Mouse (Mus musculus): ENCODE measurements around the gene Uvrag.
"Not testable (repeated sequence)": the region's sequence is repeated elsewhere in the genome, so short reads cannot be mapped to it uniquely, and the experiment has no call there.

Uvrag gene

DNA sequence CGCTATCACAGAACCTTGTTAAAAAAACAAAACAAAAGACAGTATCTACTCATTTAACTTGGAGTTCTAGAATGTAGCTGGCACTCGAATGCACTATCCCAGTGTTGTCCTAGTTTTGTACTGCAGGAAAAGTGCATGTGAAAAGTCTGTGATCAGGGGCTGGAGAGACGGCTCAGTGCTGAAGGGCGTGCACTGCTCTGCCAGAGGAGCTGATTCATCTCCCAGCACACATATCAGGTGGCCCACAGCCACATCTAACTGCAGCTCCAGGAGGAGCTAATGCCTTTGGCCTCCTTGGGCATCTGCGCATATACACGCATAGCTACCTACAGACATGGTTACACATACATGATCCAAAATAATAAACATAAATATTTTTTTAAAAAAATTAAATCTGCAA is 159.5 kb downstream of the Uvrag start:
- DNase-seq (ENCODE audit: low read depth, low spot score): no peak

DNA sequence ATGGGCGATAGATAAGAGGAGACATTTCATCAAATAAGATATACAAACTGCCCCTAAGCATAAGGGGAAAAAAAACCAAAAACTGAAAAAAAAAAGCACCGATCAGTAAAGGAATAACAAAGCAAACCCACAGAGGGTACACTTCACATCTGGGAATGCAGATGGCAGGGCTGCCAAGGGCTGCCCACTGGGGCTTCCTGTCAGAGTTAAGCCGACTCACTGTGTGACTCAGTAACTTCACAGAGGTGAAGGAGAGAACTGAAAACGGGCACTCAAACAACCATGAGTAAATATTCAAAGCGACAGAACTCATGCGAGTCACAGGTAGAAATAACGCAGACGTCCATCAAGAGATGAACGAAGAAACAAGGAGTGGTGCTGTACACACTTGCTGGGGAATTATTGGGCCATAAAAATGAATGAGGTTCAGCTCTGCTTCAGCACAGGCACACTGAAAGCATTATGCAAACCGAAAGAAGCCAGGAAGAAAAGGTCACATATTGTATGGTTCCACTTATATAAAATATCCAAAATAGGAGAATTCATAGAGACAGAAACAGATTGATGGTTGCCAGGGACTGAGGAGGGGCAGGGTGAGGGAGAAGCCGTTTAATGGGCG is 164.0 kb downstream of the Uvrag start:
- DNase-seq (ENCODE audit: low read depth, low spot score): no peak

DNA sequence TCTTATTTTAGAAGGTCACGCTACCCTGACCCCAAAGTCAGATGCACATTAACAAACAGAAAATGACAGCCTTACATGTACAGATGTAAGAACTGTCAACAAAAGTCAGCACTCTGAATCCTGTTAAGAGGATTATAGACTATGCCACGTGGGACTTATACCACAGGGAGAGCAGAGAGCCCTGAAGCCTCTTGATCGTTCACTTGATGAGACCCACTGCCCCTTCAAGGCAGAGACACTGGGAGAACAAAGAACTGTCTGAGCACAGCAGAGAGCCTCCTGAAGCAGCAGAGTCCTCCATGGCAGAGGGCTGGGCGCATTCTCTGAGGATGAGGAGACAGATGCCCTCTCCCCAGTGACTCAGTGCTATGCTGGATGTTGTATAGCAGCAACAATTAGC is 166.4 kb downstream of the Uvrag start:
- no peak for DNase-seq (ENCODE audit: low read depth, low spot score)

DNA sequence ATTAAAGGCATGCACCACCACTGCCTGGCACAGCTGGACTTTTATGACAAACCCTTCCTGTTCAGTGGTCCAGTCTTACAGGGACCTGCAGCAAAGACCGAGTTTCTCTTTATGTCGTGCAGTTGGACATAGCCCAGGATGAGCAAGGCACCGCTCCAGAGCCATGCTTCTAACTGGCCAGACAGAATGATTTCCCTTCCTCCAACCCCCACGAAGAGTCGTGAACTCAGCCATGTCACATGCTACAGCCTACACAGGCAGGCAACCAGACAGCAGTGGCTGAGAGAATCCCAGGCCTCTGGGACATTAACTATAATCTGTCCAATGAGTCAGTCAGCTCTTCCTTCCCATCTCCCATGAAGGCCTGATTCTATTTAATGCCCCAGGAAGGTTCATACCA is 170.2 kb downstream of the Uvrag start:
- no peak for DNase-seq (ENCODE audit: low read depth, low spot score)

DNA sequence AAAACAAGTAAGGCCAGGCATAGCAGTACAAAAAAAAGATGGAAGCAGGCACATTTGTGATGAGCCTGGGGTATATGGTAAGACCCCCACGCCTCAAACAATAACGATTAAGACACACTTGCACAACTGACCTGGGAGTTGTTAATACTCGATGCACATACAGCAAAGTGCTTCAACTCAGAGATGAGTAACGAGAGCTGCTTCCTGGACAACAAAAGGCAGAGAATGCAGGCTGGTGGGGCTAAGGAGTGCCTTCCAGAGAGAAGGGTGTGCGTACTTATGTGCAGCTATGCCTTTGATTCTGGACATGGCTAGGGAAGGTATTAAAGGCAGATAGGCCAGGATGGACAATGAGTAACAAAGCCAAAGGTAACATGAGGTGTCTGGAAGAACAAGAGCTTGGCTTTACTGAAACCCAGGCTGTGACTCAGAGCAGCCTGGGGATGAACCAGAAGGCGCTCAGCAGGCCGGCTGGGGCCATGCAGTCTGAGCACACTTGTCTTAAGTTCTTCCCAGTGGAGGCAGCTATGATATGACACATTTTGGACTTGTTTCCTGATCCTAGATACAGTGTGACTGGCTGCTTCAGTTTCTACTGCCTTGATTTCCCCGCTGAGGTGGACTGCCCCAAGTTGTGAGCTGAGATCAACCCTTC is 172.1 kb downstream of the Uvrag start:
- DNase-seq (ENCODE audit: low read depth, low spot score): no peak

DNA sequence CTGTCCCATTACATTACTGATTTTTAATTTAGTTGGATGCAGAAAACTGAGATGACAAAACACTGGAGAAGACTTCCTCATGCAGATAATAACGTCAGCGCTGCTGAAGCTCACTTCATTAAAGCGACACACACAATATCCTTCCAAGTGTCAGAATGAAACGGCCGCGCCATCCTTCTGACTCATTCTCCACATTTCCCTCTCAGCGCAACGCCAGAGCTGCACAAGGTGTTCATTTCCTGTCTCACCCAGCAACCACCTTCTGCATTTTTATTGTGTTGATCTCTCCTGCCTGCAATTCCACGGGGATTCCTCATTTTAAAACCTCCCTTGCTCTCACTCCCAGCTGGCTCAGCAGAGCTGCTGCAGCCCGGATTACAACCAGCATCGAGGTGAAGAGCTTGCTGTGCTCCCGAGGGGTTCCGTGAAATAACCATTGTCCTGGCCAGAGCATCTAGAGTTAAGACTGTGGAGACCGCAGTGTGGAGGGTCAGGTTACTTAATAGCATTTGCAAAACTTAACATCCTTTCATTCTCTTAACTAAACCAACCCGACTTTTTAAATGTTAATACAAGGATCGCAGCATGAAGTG is 172.8 kb downstream of the Uvrag start:
- DNase-seq (ENCODE audit: low read depth, low spot score): no peak

DNA sequence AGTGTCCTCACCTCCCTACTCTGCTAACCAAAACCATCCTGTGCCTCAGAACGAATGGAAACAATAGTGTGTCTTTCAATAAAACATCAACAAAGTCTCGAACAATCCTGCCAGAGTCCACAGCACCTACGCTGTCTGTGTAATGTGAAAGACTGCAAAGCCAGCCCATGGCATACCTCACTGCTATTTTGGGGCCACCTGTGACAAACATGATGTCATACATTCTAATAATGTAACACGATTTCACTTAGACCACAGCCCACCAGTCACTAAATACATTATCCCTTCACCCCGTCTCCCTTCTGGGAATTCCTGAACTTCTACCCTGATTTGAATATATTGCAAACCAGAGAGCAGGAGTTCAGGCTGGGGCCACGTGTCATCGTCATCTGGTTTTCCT is 173.3 kb downstream of the Uvrag start:
- no peak for DNase-seq (ENCODE audit: low read depth, low spot score)

DNA sequence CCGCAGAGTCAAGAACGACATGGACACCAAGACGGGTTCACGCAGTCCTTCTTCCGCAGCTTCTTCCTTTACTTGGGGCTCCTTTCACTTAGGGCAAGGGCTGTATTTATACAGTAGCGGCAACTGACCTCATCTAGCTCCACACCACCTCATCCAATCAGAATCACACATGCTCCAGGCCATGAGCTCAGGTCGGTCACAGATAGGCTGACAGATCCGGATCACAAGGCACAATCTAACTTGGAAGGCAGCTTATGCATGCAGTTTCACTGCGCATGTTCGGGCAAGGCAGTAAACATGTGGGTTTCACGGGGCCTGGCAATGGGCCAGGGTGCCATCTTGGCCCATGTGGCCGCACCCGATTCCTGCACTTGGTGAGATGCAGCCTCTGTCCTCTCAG is 177.4 kb downstream of the Uvrag start:
- DNase-seq (ENCODE audit: low read depth, low spot score): not testable (repeated sequence)

DNA sequence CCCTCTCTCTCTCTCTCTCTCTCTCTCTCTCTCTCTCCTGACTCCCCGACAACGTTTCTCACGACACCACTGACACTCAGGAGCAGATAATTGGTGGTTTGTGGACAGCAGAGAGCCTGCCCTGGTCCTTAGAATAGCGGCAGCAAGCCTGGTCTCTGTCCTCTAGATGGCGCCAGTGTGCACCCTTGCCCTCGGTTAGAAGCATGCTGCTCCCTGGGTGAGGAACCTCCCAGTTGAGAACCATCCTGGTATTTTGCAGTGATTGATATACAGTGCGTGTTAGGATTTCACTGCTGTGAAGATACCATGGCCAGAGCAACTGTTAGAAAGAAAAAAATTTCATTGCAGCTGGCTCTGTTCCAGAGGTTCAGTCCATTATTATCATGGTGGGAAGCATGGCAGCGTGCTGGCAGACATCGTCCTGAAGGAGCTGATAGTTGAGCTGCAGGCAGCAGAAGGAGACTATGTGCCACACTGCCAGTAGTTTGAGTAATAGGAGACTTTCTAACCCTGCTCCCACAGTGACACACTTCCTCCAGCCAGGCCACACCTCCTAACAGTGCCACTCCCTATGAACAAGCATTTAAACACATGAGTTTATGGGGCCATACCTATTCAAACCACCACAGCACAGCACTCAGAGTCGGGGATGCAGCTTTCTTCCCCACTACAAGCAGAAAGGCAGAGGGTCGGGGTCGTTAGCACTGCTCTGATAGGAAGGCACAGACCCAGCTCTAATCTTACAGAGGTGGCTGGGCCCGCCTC is 178.2 kb downstream of the Uvrag start:
- DNase-seq (ENCODE audit: low read depth, low spot score): peak; percentile 69

DNA sequence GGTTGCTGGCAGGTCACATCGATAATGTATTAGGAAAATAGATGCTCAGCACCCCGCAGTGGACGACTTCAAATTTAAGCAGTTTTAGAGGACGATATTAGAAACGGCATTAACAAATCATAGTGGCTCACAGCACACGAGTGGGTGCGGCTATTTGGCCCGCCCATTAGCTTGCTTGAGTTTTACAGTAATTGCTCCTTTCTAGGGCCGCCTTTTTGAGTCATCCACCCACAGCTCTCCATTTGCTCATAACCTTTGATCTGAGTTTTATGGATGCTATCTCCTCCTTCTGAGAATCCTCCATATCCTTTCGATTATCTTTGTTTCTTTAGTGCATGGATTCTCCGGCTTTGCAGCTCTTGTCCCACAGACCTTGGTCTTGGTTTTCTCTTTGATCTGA is 178.9 kb downstream of the Uvrag start:
- DNase-seq (ENCODE audit: low read depth, low spot score): no peak

DNA sequence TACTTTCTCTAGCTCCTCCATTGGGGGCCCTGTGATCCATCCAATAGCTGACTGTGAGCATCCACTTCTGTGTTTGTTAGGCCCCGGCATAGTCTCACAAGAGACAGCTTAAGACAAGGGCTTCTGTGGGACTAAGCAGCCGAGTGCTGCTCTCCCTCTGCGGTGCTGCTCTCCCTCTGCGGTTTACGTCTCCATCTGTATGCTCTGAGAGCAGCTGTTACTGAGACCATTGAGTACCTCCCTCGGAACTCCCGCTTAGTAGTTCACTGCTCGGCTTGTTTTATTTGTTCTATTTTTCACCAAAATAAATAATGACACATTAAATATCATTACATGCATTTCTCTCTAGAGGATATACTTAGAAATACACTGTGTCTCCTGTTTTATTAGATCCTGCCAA is 180.7 kb downstream of the Uvrag start:
- DNase-seq (ENCODE audit: low read depth, low spot score): no peak

DNA sequence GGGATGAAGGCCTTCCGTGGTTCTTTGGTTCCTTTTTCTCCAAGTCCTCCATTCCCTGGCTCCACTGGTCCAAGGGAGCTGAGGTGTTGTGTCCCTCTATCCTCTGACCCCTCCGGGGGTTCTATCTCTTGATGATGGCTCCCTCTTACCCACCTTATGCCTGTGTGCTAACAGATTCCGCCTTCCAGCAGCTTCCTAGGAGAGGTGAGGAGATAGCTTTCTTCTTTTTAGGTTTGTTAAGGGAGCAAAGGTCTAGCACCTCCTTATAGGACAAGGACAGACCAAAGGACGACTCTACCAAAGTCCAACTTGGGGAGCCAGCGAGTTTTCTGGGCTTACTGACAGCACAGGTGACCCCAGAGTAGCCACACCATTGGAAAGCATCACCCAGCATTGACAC is 181.7 kb downstream of the Uvrag start:
- DNase-seq (ENCODE audit: low read depth, low spot score): no peak

DNA sequence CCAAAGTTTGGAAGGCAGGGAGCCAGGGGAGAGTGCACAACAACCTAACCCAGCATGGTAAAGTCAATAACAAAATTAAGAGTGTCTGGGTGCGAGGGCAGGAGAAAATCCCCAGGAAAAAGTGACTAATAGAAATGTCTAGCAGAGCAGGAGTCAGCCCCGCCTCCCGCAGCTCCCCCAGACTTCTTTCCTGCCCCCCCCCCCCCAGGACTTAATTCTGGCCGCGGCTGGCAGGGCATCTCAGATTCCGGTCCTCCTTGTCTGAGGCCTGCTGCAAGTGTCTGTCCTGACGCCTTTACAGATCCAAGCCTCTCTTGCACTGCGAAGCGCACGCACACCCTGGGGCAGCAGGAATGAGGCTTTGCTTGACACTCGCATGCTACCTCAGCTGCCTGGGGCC is 182.8 kb downstream of the Uvrag start:
- DNase-seq (ENCODE audit: low read depth, low spot score): no peak

DNA sequence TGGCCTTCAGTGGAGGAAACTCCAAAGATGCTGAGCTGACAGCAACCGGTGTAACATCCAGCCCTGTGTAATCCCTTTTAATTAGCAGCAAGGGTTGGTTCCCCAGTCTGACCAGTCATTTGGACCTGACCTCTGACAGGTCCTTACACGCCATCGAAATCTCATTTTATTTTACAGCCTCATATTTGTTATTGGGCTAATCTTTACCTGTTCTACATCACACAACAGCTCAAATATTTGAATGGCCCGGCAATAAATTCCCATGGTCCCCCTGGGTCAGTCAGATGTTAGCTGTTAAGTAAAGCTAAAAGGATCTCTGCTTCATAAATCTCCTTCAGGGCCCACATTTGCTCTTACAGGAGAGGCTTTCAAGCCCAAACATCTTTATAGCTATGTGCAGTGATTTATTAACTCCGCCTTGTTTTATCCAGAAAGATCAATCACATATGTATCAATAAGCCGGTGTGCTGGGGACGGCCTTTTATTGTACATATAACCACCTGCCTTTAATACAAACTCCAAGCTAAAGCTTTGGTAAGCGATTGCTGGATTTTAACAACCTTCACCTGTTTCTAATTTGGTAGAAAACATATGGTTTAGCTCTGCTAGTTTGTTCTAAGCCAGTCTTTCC is 183.7 kb downstream of the Uvrag start:
- peak; percentile 64 for DNase-seq (ENCODE audit: low read depth, low spot score)

DNA sequence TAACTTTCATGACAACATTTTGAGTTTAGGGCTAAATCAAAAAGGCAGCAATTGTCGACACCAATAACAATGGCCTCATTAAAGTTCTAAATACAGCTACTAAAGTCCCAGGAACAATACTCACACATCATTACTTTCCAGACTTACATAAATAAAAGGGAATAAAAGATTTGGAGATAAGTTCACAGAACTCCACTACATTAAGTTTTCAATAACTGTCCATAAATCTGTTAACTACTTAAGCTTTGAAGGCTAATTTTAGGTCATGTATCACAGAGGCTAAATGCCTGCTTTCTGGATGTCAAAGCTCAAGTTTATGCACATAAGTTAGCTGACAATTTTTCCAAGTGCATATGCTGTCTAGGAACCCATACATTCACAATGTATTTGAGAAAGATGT is 184.3 kb downstream of the Uvrag start:
- no peak for DNase-seq (ENCODE audit: low read depth, low spot score)

DNA sequence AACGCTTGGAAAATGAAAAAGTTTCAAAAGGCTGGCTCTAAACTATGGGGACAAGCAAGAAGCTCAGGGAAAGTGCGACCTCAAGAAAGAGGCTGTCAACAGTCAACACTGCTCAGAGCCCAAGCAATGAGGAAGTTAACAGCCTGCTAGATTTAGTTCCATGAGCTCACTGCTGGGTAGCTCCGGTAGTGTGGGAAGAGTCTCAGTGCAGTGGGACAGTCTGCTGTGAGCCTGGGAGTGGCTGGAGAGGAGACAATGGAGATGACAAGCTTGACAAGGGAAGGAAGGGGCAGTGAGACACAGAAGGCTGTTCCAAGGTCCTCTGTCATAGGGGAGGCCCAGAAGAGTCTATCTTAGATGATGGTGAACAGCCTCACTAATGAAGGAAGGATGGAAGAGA is 187.3 kb downstream of the Uvrag start:
- no peak for DNase-seq (ENCODE audit: low read depth, low spot score)

DNA sequence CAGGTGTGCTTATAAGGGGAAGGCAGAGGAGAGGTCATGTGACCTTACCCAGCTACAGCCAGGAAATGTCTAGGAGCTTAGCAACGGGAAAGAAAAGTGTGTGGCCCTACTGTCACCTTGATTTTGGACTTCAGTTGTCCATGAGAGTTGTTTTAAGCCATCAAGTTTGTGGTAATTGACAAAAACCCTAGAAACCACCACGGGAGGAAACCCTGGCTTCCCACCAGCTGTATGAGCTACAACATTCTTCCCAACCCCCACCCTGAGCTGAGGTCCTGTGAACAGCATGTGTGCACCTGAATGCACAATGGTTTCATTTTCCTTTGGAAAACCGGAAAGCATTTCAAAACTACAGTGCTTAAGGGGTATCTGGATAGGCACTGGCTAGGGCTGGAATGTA is 196.0 kb downstream of the Uvrag start:
- no peak for DNase-seq (ENCODE audit: low read depth, low spot score)

DNA sequence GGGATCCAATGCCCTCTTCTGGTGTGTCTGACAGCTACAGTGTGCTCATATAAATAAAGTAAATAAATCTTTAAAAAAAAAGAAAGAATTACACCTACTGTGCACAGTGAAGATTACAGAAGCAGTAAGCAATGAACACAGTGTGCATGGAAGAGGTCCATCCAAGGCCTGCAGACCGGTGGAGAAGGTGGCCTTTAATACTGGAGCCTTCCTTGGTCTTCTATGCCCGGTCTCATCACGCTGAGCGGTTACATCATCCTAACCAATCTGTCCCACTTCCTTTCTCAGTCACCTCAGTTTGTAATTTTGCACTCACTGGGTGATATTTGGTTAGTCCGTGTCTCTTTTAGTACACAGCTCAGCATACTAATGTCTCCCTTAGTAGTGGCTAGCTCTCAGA is 197.3 kb downstream of the Uvrag start:
- DNase-seq (ENCODE audit: low read depth, low spot score): no peak

DNA sequence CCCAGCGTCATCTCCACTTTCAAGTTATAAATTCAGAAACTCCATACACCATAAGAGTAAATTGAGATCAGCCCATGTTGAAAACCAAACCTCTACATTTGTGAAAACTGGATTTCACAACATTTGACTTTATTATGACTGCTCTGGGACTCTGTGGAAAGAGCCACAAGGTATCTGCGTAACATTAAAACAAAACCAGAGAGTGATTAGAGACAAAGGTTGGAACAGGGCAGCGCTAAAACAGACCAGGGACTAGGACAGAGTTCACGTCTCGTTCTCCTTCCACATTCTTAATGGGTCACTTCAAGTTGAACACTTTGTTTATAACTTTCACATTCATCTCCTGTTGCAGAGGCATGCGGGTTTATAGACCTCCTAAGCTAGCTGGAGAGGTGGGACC is 198.2 kb downstream of the Uvrag start:
- no peak for DNase-seq (ENCODE audit: low read depth, low spot score)

DNA sequence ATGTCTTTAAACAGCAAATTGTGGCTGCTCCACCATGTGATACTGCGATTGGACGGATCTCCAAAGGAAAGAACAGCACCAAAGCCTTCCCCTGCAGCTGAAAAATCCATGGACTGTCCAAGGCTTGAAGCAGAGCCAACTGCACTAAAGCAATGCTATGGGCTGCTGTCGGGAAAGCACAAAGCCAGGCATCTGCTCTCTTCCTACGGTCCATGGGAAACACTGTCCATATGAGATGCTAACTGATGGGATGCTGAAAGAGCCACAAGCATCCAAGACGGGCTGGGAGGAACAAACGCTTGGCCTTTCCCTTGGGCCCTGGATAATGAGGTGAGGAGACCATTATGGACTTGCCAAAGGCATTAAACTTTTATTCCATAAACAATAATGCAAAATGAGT is 201.7 kb downstream of the Uvrag start:
- DNase-seq (ENCODE audit: low read depth, low spot score): no peak

DNA sequence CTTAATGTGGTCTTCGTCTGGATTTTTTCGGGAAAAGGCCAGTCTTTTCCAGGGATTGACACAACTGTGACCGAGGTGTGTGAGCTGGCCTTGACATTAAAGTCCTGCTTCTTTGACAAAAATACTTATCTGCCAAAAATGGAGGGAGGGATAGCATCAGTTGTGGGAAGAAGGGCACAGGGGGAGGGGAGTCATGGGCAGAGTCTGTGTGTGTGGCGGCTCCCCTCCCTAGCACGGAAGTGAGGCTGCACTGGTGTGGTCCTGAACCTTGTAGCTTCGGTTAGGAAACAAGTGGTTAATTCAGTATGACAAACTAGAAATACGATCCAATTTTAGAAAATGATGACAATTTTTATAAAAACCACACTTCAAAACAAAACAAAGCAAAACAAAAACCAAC is 202.3 kb downstream of the Uvrag start:
- DNase-seq (ENCODE audit: low read depth, low spot score): no peak

DNA sequence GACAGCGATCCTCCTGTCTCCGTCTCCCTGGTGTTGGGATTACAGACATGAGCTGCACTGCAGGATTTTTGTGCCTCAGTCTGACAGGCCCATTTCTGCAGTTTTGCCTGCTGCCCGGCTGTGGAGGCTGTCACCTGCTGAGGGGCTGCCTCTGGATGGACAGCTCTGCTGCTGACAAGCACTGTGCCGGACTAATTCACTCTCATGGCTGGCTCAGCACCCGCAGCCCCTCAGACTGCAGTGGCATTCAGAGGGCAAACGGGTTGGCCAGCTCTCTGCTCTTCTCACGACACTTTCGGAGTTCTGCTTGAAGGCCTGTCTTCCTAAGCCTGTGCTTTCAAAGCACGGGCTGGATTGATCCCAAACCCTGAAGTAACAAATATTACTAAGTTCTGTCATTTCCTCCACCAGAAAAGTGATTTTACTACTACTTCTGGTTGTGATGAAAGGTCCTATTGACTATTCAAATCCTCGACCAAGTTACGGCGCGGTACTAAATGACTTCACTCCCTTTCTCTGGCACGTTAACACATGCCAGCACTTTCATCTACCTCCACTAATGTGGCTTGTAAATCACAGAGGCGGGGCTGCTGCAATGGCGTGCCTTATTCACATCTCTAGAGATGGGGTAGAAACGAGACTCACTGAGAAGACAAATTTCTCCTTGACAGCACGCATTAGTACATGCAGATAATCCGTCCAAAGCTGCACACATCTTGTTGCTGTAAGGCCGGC is 203.7 kb downstream of the Uvrag start:
- no peak for DNase-seq (ENCODE audit: low read depth, low spot score)
